Mouse (Mus musculus) myocyte (in vitro differentiated cells): ENCODE measurements around the gene Lep. TPM values are rescaled to one million over a fixed set of nuclear protein-coding genes. Genes with fewer than 3 reads are reported as not detected.

Source experiments
- H3K27me3 ChIP-seq: one replicate; pipeline ENCODE4 v1.6.1; 2011; ENCODE audit not compliant: control insufficient read depth, insufficient read depth, insufficient read length
- H3K36me3 ChIP-seq: one replicate; pipeline ENCODE4 v1.6.1; 2011; ENCODE audit not compliant: control insufficient read depth, insufficient read depth
- H3K4me2 ChIP-seq: one replicate; pipeline ENCODE4 v1.6.1; 2011; ENCODE audit warnings: low read depth, control low read depth
- H3K4me3 ChIP-seq: one replicate; pipeline ENCODE4 v1.5.1; 2011; ENCODE audit warnings: mild to moderate bottlenecking, control low read depth, moderate library complexity
- H3K79me2 ChIP-seq: one replicate; pipeline ENCODE4 v1.6.1; 2011; ENCODE audit not compliant: control insufficient read depth, insufficient read depth
- H3ac ChIP-seq: one replicate; pipeline ENCODE4 v1.6.1; 2011; ENCODE audit not compliant: control insufficient read depth, insufficient read length
- CEBPB ChIP-seq: IDR thresholded peaks from 2 replicates; pipeline ENCODE4 v1.6.1; 2011; ENCODE audit warnings: mild to moderate bottlenecking, moderate library complexity; ENCODE audit not compliant: poor library complexity, insufficient read depth, severe bottlenecking
- E2F4 ChIP-seq: IDR thresholded peaks from one replicate; pipeline ENCODE4 v1.6.1; 2011; ENCODE audit warnings: mild to moderate bottlenecking, control low read depth, moderate library complexity; ENCODE audit not compliant: insufficient read depth
- MAX ChIP-seq: IDR thresholded peaks from one replicate; pipeline ENCODE4 v1.6.1; 2011; ENCODE audit warnings: low read depth, mild to moderate bottlenecking, control low read depth
- MYOD1 ChIP-seq, 3 experiments: IDR thresholded peaks; one replicate each; pipeline ENCODE4 v1.6.1; 2011; ENCODE audit warnings: control low read depth in 2 of 3, low read depth in 2 of 3, mild to moderate bottlenecking in 2 of 3, moderate library complexity in 1 of 3; ENCODE audit not compliant: insufficient read length in 2 of 3, control insufficient read depth in 1 of 3
- MYOG ChIP-seq, 3 experiments: IDR thresholded peaks; one replicate each; pipeline ENCODE4 v1.6.1; 2011; ENCODE audit warnings: control low read depth in 2 of 3, low read depth in 2 of 3, mild to moderate bottlenecking in 2 of 3; ENCODE audit not compliant: insufficient read length in 2 of 3, control insufficient read depth in 1 of 3, insufficient read depth in 1 of 3
- POLR2A ChIP-seq: IDR thresholded peaks from one replicate; pipeline ENCODE4 v1.6.1; 2011; ENCODE audit warnings: low read depth, mild to moderate bottlenecking, control low read depth, moderate library complexity; ENCODE audit not compliant: insufficient read length
- POLR2AphosphoS2 ChIP-seq: IDR thresholded peaks from one replicate; pipeline ENCODE4 v1.6.1; 2011; ENCODE audit warnings: low read depth, control low read depth; ENCODE audit not compliant: insufficient read length
- REST ChIP-seq: IDR thresholded peaks from one replicate; pipeline ENCODE4 v1.6.1; 2011; ENCODE audit warnings: mild to moderate bottlenecking, control low read depth, moderate library complexity; ENCODE audit not compliant: insufficient read depth, insufficient read length
- SRF ChIP-seq: IDR thresholded peaks from one replicate; pipeline ENCODE4 v1.6.1; 2011; ENCODE audit warnings: low read depth; ENCODE audit not compliant: control insufficient read depth, insufficient read length
- TCF12 ChIP-seq: IDR thresholded peaks from one replicate; pipeline ENCODE4 v1.6.1; 2011; ENCODE audit warnings: mild to moderate bottlenecking, control low read depth; ENCODE audit not compliant: poor library complexity, insufficient read depth, severe bottlenecking
- TCF3 ChIP-seq: IDR thresholded peaks from one replicate; pipeline ENCODE4 v1.6.1; 2011; ENCODE audit warnings: low read depth, control low read depth; ENCODE audit not compliant: insufficient read length
- USF1 ChIP-seq: IDR thresholded peaks from one replicate; pipeline ENCODE4 v1.6.1; 2011; ENCODE audit warnings: low read depth, mild to moderate bottlenecking, control low read depth, moderate library complexity
- polyA plus RNA-seq: library from polyadenylated mRNA; unstranded; fragments of >200 nt; fragmentation: generic; extraction: Trizol; gene quantifications from one replicate; pipeline ENCODE4 v1.2.1, GENCODE M21; 2012; ENCODE audit warnings: missing spikeins

The Lep gene
- polyA plus RNA-seq, 1 experiment = not detected

GRCm38 (mm10) chr6:29031704-29032310, 28.2 kb upstream of the Lep start:
- H3K27me3 ChIP-seq = peaks cover 5% of the 10 kb centered on the region

DNA sequence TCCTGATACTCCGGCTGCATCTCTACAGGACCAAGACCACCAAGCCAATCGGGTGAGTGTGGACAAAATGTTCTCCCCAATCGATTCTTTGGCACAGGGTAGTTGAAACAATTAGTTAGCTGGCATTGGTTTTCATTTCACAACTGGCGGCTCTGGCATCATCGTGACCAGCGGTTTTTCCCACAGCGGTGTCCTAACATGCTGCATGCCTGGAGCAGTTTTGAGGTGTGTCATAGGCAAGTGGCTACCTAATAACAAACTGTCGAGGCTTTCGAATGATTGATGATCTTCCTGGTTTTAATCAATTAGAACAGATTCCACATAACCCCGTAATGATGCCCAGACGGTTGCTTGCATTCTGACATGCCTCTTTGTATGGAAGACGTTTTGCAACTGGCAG, 27.6 kb upstream of the Lep start:
- no peak overlapping the region for H3ac ChIP-seq
- H3K27me3 ChIP-seq = peaks cover 5% of the 10 kb centered on the region
- no peaks in the 10 kb centered on the region for H3K36me3 ChIP-seq
- no peak overlapping the region for H3K4me2 ChIP-seq
- no peaks in the 10 kb centered on the region for H3K79me2 ChIP-seq
- TF ChIP-seq TCF3 (no peak), USF1 (no peak), REST (no peak), MAX (no peak), TCF12 (no peak), POLR2AphosphoS2 (no peak), MYOG (IDR thresholded peaks at IDR 0.05; ENCODE audit: control insufficient read depth in 1 of 3, insufficient read depth in 1 of 3, insufficient read length in 2 of 3, low read depth in 2 of 3) (no peak), SRF (no peak), MYOD1 (IDR thresholded peaks at IDR 0.05; ENCODE audit: control insufficient read depth in 1 of 3, insufficient read length in 2 of 3, low read depth in 2 of 3) (no peak), E2F4 (no peak), CEBPB (no peak), POLR2A (no peak)
- no peak overlapping the region for H3K4me3 ChIP-seq

More at GRCm38 (mm10) chr6:29031704-29032310, 28.2 kb upstream of the Lep start:
- Histone ChIP-seq H3K4me2 (no peak overlapping the region), H3ac (no peak overlapping the region), H3K4me3 (no peak overlapping the region), H3K79me2 (no peaks in the 10 kb centered on the region), H3K36me3 (no peaks in the 10 kb centered on the region)
- TF ChIP-seq POLR2A (no peak), E2F4 (no peak), POLR2AphosphoS2 (no peak), SRF (no peak), MYOD1 (IDR thresholded peaks at IDR 0.05; ENCODE audit: control insufficient read depth in 1 of 3, insufficient read length in 2 of 3, low read depth in 2 of 3) (no peak), MYOG (IDR thresholded peaks at IDR 0.05; ENCODE audit: control insufficient read depth in 1 of 3, insufficient read depth in 1 of 3, insufficient read length in 2 of 3, low read depth in 2 of 3) (no peak), USF1 (no peak), CEBPB (no peak), TCF3 (no peak), REST (no peak)

DNA sequence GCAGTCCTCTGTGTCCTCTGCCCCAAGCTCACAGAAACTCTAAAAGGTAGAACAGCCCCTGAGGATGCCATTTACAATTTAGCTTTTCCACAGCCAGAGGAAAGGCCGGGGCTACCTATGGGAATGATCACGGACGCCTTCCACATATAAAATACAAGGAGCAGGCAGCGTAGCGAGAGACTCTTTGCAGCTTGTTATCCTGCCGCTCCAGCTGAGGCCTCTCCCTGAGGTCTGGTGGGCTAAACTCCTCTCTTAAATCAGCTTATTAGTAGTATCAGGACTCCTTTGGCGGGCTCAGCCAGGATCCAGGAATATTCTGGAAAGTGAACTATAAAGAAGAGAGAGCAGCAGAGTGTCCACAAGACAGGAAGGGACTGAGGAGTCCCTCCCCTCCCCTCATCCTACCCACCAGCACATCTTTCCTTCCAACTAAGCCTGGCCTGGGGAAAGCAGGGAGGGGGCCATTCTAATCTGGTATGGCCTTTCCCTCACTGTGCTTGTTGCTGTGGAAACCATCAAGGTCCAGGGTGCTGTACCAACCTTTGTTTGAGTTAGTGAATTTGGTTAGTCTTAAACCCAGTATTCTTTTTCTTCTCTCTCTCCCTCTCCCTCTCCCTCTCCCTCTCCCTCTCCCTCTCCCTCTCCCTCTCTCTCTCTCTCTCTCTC, 25.9 kb upstream of the Lep start:
- Histone ChIP-seq H3K4me2 (no peak overlapping the region), H3K36me3 (no peaks in the 10 kb centered on the region), H3K27me3 (peaks cover 5% of the 10 kb centered on the region), H3ac (no peak overlapping the region), H3K79me2 (no peaks in the 10 kb centered on the region), H3K4me3 (no peak overlapping the region)
- no peak for TF ChIP-seq CEBPB
- no peak for TF ChIP-seq TCF3
- no peak for TF ChIP-seq REST
- TF ChIP-seq SRF = no peak
- no peak for TF ChIP-seq MYOG (IDR thresholded peaks at IDR 0.05; ENCODE audit: control insufficient read depth in 1 of 3, insufficient read depth in 1 of 3, insufficient read length in 2 of 3, low read depth in 2 of 3)
- no peak for TF ChIP-seq MAX
- no peak for TF ChIP-seq TCF12
- no peak for TF ChIP-seq USF1
- no peak for TF ChIP-seq POLR2A
- TF ChIP-seq MYOD1 (IDR thresholded peaks at IDR 0.05; ENCODE audit: control insufficient read depth in 1 of 3, insufficient read length in 2 of 3, low read depth in 2 of 3) = no peak
- TF ChIP-seq E2F4 = no peak
- TF ChIP-seq POLR2AphosphoS2 = no peak

DNA sequence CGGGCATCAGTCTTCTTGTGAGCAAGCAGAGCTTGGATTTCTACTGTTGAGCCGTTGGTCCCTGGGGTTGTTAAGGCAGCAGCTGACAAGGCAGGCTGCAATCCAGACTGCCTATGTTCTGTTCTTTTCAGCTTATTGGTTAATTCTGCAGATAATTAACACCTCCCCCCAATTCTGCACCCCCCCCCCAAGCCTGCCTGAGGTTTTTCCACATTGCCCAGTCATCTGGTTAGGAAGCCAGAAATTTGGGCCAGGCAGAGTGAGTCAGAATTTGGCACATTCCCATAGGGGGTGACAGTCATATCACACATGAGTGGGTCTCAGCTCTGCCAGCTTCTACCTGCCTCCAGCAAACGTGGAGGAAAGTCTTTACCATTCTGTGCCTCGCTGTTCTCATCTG, 23.3 kb upstream of the Lep start:
- Histone ChIP-seq H3ac (no peak overlapping the region), H3K4me2 (no peak overlapping the region), H3K4me3 (no peak overlapping the region), H3K27me3 (peaks cover 5% of the 10 kb centered on the region), H3K36me3 (no peaks in the 10 kb centered on the region), H3K79me2 (no peaks in the 10 kb centered on the region)
- TF ChIP-seq MYOD1 (IDR thresholded peaks at IDR 0.05; ENCODE audit: control insufficient read depth in 1 of 3, insufficient read length in 2 of 3, low read depth in 2 of 3) (no peak), MYOG (IDR thresholded peaks at IDR 0.05; ENCODE audit: control insufficient read depth in 1 of 3, insufficient read depth in 1 of 3, insufficient read length in 2 of 3, low read depth in 2 of 3) (no peak), MAX (no peak), CEBPB (no peak), TCF3 (no peak), E2F4 (no peak), POLR2A (no peak), TCF12 (no peak), SRF (no peak), POLR2AphosphoS2 (no peak), USF1 (no peak), REST (no peak)
